Mouse (Mus musculus) limb, embryonic 13.5 days (tissue): ENCODE results near the gene Nlgn1. TPM values are rescaled to one million over a fixed set of nuclear protein-coding genes. Genes with fewer than 3 reads are reported as not detected.

ENCODE experiments used
- ATAC-seq: fragments of 200-750 bp; cut with Nextera tagmentation; 2 replicates; pipeline ENCODE4 v1.8.0; 2017; ENCODE audit warnings: low read depth, moderate number of reproducible peaks, moderate TSS enrichment; ENCODE audit not compliant: low FRiP score
- H3K27ac ChIP-seq: fragments of 300-500 bp; sonication (generic); 2 replicates; pipeline ENCODE4 v1.5.1; 2015; ENCODE audit warnings: inconsistent platforms, mild to moderate bottlenecking, moderate library complexity
- H3K27me3 ChIP-seq: fragments of 300-500 bp; sonication (generic); 2 replicates; pipeline ENCODE4 v1.6.1; 2015; ENCODE audit warnings: mild to moderate bottlenecking, inconsistent platforms
- H3K36me3 ChIP-seq: fragments of 300-500 bp; sonication (generic); 2 replicates; pipeline ENCODE4 v1.6.1; 2015; ENCODE audit warnings: inconsistent platforms, mild to moderate bottlenecking, moderate library complexity
- H3K4me1 ChIP-seq: fragments of 300-500 bp; sonication (generic); 2 replicates; pipeline ENCODE4 v1.6.1; 2015; ENCODE audit warnings: inconsistent platforms
- H3K4me2 ChIP-seq: fragments of 300-500 bp; sonication (generic); replicated peaks from 2 replicates; pipeline ENCODE4 v1.6.1; 2015; ENCODE audit warnings: inconsistent platforms, mild to moderate bottlenecking, moderate library complexity
- H3K4me3 ChIP-seq: fragments of 300-500 bp; sonication (generic); 2 replicates; pipeline ENCODE4 v1.5.1; 2015; ENCODE audit warnings: moderate library complexity, mild to moderate bottlenecking, inconsistent platforms
- H3K9ac ChIP-seq: fragments of 300-500 bp; sonication (generic); 2 replicates; pipeline ENCODE4 v1.6.1; 2015; ENCODE audit warnings: mild to moderate bottlenecking, inconsistent platforms
- H3K9me3 ChIP-seq: fragments of 300-500 bp; sonication (generic); 2 replicates; pipeline ENCODE4 v1.6.1; 2016; ENCODE audit warnings: inconsistent platforms
- WGBS: fragments of 180-500 bp; shearing (Covaris S2); methylation state at CpG from one replicate; pipeline ENCODE4 v1.1.7; 2015; 5-methylcytosine and 5-hydroxymethylcytosine counted together
- polyA plus RNA-seq: library from polyadenylated mRNA; unstranded; fragments of >200 nt; fragmentation: Nextera tagmentation; extraction: Ambion mirVana; gene quantifications from 2 replicates; pipeline ENCODE4 v1.2.1, GENCODE M21; 2015

Gene Nlgn1
- polyA plus RNA-seq, 1 experiment from 2014 or later = 3.4 TPM

- no peaks in the 10 kb centered on the region for H3K9me3 ChIP-seq
- H3K27me3 ChIP-seq = no peaks in the 10 kb centered on the region
- no peak overlapping the region for H3K4me3 ChIP-seq
- ATAC-seq = no peak
- no peaks in the 10 kb centered on the region for H3K4me1 ChIP-seq
- no peak overlapping the region for H3K9ac ChIP-seq
- no peaks in the 10 kb centered on the region for H3K36me3 ChIP-seq
- H3K4me2 ChIP-seq = no peak overlapping the region
- H3K27ac ChIP-seq = no peak overlapping the region
- 71% methylated on average over 5 of the region's 5 CpGs for WGBS
Observed at GRCm38 (mm10) chr3:26023217-26023616, 309.0 kb downstream of the Nlgn1 start.

GRCm38 (mm10) chr3:26021632-26022184 is 310.6 kb downstream of the Nlgn1 start:
- Histone ChIP-seq H3K4me1 (no peaks in the 10 kb centered on the region), H3K9me3 (no peaks in the 10 kb centered on the region), H3K27ac (no peak overlapping the region), H3K27me3 (no peaks in the 10 kb centered on the region), H3K36me3 (no peaks in the 10 kb centered on the region), H3K9ac (no peak overlapping the region), H3K4me3 (no peak overlapping the region), H3K4me2 (no peak overlapping the region)
- no peak for ATAC-seq
- 68% methylated on average over 6 of the region's 6 CpGs for WGBS

GRCm38 (mm10) chr3:26011310-26012078 is 320.8 kb downstream of the Nlgn1 start:
- WGBS = 72% methylated on average over 4 of the region's 4 CpGs
- no peak overlapping the region for H3K4me3 ChIP-seq
- no peaks in the 10 kb centered on the region for H3K27me3 ChIP-seq
- no peak for ATAC-seq
- no peak overlapping the region for H3K4me2 ChIP-seq
- H3K9ac ChIP-seq = no peak overlapping the region
- H3K9me3 ChIP-seq = no peaks in the 10 kb centered on the region
- no peaks in the 10 kb centered on the region for H3K36me3 ChIP-seq
- no peaks in the 10 kb centered on the region for H3K4me1 ChIP-seq
- no peak overlapping the region for H3K27ac ChIP-seq

- Histone ChIP-seq H3K27ac (no peak overlapping the region), H3K4me3 (no peak overlapping the region), H3K4me2 (no peak overlapping the region), H3K9me3 (no peaks in the 10 kb centered on the region), H3K36me3 (no peaks in the 10 kb centered on the region), H3K4me1 (no peaks in the 10 kb centered on the region), H3K9ac (no peak overlapping the region), H3K27me3 (no peaks in the 10 kb centered on the region)
- ATAC-seq = no peak
- WGBS = 77% methylated on average over 7 of the region's 7 CpGs
Observed at GRCm38 (mm10) chr3:26002863-26003608, 329.2 kb downstream of the Nlgn1 start.

- WGBS = 31% methylated on average over 2 of the region's 2 CpGs
- ATAC-seq = no peak
Observed at GRCm38 (mm10) chr3:26002367-26002766, 329.9 kb downstream of the Nlgn1 start.

GRCm38 (mm10) chr3:25967546-25967945 is 364.7 kb downstream of the Nlgn1 start:
- no peaks in the 10 kb centered on the region for H3K4me1 ChIP-seq
- 83% methylated on average over 2 of the region's 2 CpGs for WGBS

More at GRCm38 (mm10) chr3:26002367-26002766, 329.9 kb downstream of the Nlgn1 start:
- Histone ChIP-seq H3K9ac (no peak overlapping the region), H3K27ac (no peak overlapping the region), H3K4me1 (no peaks in the 10 kb centered on the region), H3K4me2 (no peak overlapping the region), H3K36me3 (no peaks in the 10 kb centered on the region), H3K4me3 (no peak overlapping the region), H3K27me3 (no peaks in the 10 kb centered on the region), H3K9me3 (no peaks in the 10 kb centered on the region)

GRCm38 (mm10) chr3:25964237-25964636 is 368.0 kb downstream of the Nlgn1 start:
- Histone ChIP-seq H3K4me2 (no peak overlapping the region), H3K4me3 (no peak overlapping the region), H3K9me3 (no peaks in the 10 kb centered on the region), H3K9ac (no peak overlapping the region), H3K36me3 (no peaks in the 10 kb centered on the region), H3K27me3 (no peaks in the 10 kb centered on the region), H3K4me1 (no peaks in the 10 kb centered on the region), H3K27ac (no peak overlapping the region)
- WGBS = 87% methylated on average over 3 of the region's 3 CpGs
- no peak for ATAC-seq

More at GRCm38 (mm10) chr3:25967546-25967945, 364.7 kb downstream of the Nlgn1 start:
- Histone ChIP-seq H3K4me3 (no peak overlapping the region), H3K27me3 (no peaks in the 10 kb centered on the region), H3K4me2 (no peak overlapping the region), H3K9ac (no peak overlapping the region), H3K27ac (no peak overlapping the region), H3K36me3 (no peaks in the 10 kb centered on the region), H3K9me3 (no peaks in the 10 kb centered on the region)
- no peak for ATAC-seq

GRCm38 (mm10) chr3:25963568-25963967 is 368.7 kb downstream of the Nlgn1 start:
- 69% methylated on average over 2 of the region's 2 CpGs for WGBS

GRCm38 (mm10) chr3:25916535-25916934 is 415.7 kb downstream of the Nlgn1 start:
- no peak overlapping the region for H3K9ac ChIP-seq
- WGBS = 83% methylated on average over 5 of the region's 5 CpGs

More at GRCm38 (mm10) chr3:25963568-25963967, 368.7 kb downstream of the Nlgn1 start:
- H3K4me3 ChIP-seq = no peak overlapping the region
- no peak for ATAC-seq
- no peaks in the 10 kb centered on the region for H3K4me1 ChIP-seq
- H3K27me3 ChIP-seq = no peaks in the 10 kb centered on the region
- no peaks in the 10 kb centered on the region for H3K36me3 ChIP-seq
- no peak overlapping the region for H3K4me2 ChIP-seq
- no peak overlapping the region for H3K9ac ChIP-seq
- no peak overlapping the region for H3K27ac ChIP-seq
- no peaks in the 10 kb centered on the region for H3K9me3 ChIP-seq

GRCm38 (mm10) chr3:25914365-25915065 is 417.7 kb downstream of the Nlgn1 start:
- WGBS = 68% methylated on average over 2 of the region's 2 CpGs
- Histone ChIP-seq H3K27ac (no peak overlapping the region), H3K36me3 (no peaks in the 10 kb centered on the region), H3K4me1 (no peaks in the 10 kb centered on the region), H3K27me3 (no peaks in the 10 kb centered on the region), H3K4me3 (no peak overlapping the region), H3K4me2 (no peak overlapping the region), H3K9ac (no peak overlapping the region), H3K9me3 (no peaks in the 10 kb centered on the region)
- ATAC-seq = no peak

More at GRCm38 (mm10) chr3:25916535-25916934, 415.7 kb downstream of the Nlgn1 start:
- Histone ChIP-seq H3K4me2 (no peak overlapping the region), H3K4me1 (no peaks in the 10 kb centered on the region), H3K9me3 (no peaks in the 10 kb centered on the region), H3K4me3 (no peak overlapping the region), H3K27me3 (no peaks in the 10 kb centered on the region), H3K27ac (no peak overlapping the region), H3K36me3 (no peaks in the 10 kb centered on the region)
- ATAC-seq = no peak

GRCm38 (mm10) chr3:25903140-25903809 is 429.0 kb downstream of the Nlgn1 start:
- H3K27ac ChIP-seq = no peak overlapping the region
- H3K4me1 ChIP-seq = no peaks in the 10 kb centered on the region
- no peaks in the 10 kb centered on the region for H3K36me3 ChIP-seq
- H3K9ac ChIP-seq = no peak overlapping the region
- ATAC-seq = no peak
- 81% methylated on average over 11 of the region's 11 CpGs for WGBS
- H3K27me3 ChIP-seq = no peaks in the 10 kb centered on the region
- no peak overlapping the region for H3K4me2 ChIP-seq
- H3K4me3 ChIP-seq = no peak overlapping the region
- no peaks in the 10 kb centered on the region; the same call in 1 of the 2 replicates for H3K9me3 ChIP-seq
